Mouse (Mus musculus): ENCODE measurements at regions not wholly inside any gene's neighbourhood (a gene's known extent, or its start where the extent isn't known, plus 50 kb on each side); places are given as distances from the start of the nearest gene placed in this dataset.
"Not testable (repeated sequence)": the region's sequence is repeated elsewhere in the genome, so short reads cannot be mapped to it uniquely, and the experiment has no call there.

DNA sequence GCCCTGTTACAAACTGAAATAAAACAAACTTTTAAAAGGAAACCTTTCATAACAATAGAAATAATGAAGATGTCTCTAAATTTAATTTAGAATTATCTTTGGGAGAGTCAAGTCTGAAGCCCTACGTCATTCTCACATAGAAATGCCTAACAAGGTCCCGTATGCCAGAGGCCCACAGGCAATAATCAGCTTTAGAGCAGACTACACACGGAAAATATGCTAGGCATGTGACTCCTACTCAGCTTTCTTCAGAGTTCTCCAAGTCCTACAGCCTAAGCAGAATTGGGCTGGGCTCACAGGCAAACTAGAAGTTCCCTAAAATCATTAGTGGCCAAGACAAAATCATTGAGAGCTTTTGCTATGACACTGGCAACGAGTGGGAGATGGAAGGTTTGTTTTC, 176.9 kb upstream of the Gap43 start:
- peak; percentile 7 for DNase-seq

DNA sequence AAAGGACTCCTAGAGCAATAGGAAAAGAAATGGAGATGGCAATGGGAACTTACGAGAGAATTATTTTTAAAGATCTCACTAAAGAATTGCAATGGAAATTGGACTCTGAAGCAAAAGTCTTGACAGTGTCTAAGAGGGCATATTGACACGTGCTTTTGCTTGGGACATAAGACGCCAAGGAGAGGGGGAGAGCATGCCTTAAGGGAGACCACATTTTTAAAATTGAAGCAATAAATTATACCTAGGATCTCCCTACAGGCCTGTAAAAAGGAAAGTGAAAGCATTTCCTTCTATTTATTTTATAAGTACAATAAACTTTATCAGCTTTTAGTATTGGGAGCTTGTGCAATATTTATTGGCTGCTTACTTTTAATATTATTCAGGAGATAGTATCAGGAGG, 175.5 kb upstream of the Gap43 start:
- DNase-seq = no peak

DNA sequence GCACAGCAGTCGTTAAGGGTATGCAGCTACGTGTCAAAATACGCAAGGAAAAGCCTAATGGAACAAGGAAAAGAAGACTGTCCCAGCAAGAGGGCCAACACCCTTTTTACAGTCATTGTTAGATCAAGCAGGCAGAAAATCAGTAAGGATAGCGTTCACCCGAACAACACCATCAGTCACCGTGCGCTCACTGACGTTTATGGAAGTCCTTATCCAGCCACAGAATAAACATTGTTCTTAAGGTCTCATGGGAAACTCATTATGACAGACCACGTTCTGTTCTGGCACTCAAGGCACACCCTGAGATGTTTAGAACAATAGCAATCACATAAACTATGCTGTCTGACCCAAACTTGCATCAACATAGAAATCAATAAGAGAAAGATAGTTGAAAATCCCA, 164.7 kb upstream of the Gap43 start:
- peak; percentile 50 for DNase-seq

DNA sequence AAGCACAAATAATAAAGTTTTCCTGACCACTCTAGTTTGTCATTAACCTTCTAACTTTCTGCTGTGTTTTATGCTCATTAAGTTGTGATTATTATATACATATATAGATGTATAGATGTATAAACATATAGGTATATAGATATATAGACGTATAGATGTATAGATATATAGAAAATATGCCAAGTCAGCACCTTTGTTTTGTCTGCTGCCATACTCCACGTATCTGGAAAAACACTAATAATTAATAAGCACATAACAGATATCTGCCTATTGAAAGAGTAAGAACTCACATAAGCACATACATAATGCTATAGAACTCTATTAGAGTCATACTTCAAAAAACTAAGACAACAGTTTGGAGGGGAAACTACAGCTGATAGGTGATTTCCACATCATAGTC, 161.3 kb upstream of the Gap43 start:
- DNase-seq = no peak

DNA sequence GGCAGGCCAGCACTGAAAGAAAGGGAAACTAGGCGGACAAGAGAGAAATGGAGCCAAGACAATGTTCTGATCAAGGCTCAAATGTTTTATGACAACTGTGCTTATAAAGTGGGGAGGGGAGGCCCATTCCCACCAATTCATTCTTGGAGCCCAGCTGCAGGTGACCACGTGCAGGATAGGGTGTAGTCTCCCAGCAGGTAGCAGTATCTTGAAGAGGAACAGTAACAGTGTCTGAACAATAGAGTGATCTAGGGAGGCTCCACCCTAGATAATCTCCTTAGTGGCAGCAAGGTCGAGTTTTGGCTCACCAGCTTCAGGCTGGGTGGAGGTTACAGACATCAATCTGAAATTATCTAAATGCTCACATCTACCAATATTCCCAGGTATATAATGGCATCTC, 160.7 kb upstream of the Gap43 start:
- DNase-seq = not testable (repeated sequence)

DNA sequence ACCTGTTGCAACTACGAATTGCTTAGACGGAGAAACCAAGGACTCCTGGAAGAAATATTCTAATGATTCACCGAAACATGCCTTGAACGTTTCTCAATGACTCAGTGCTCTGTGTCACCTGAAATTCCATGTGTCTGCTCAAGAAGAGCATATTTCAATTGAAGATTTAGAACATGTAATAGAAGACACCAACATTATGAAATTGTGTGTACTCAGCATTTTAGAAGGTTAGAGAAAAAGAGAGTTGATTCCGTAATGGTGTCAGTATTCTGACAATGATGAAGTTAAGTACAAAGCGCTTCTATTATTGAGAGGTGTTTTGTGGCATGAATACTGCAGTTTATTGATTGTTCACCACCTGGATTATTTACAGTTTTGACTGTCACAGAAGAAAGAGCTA, 159.1 kb upstream of the Gap43 start:
- DNase-seq = no peak

DNA sequence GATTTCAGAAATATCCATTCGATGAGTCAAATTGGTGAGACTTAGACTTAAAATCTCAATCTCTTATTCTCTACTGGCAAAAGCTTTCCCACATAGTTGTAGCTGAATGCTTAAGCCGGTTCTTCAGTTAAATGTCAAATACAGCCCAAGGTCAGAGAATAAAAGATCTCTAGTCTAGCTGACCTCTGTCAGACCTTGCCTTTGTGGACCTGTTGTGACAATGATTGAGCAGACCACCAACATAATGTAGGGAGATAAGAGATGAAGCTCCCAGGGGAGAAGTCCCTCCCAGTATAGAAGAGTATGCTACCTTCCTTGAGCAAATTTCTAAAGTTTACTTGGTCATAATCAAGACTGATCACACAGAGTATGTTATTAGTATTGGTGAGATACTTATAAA, 157.9 kb upstream of the Gap43 start:
- no peak for DNase-seq

DNA sequence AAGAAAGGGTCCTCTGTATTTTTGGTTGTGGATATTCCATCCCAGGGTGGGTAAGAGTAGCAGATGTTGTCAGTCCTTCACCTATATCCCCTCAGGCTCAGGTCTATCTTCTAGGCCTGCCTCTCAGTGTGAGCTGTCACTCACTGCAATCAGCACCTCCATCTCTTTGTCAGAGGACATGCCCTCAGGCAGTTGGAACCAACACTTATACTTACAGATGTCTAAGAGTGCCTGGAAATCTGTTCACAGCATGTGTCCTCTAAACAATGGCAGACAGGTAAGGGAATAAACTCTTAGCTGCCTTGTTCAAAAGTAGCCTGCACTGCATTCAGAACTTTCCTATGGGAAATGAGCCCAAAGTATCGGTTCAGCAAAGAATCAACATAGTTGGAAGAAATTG, 153.1 kb upstream of the Gap43 start:
- no peak for DNase-seq

DNA sequence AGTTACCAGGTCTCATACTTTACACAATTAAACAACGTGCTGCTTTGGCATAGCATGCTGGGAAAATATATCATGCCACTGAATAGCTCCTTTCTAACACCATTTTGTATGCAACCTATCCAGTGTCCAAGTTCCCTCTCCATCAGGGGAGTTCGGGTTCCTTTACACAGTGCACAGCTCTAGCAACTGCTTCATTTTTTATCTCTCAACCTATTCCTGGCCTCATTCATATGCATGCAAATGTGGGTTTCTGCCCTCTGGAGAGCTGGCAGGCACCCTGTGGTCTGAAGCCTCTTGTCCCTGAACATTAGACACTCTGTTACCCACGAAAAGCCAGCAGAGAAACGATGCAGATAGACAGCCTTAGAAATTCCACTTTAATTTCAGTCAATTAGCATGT, 148.3 kb upstream of the Gap43 start:
- DNase-seq = no peak

DNA sequence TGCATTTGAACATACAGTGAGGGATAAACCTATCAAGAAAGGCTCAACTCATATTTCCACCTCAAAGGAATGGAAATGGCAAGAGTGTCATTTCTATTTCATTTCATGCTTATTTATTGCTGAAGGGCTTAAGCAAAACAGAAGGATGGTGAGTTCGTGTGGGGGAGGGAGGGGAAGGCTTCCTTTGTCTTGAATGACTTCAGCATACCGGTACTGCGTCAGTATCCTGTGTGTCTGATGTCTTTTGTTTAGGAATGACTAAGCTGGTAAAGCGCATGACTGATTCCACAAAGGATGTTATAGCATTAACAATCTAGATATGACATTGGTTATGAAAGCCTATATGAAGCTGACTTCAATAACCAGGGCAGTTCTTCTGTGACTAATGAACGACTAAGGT, 139.5 kb upstream of the Gap43 start:
- DNase-seq = peak; percentile 51

DNA sequence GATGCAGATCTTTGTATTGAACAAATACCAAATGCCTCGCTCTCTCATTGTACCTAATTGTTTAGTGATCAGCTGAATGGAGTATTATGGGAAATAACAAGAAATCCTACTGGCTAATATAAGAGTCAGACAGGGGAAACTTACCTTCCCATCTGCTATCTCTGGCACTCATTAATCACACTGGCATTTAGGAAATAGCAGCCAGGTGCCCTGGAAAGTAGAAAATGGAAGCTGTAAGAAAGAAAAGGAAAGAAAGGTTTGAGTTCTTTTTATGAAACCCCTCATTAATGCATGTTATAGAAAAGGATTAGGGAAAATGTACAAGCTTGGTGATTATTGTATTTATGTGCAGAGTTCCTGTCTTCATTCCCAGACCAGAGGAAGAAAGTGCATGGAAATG, 126.5 kb upstream of the Gap43 start:
- DNase-seq = no peak

DNA sequence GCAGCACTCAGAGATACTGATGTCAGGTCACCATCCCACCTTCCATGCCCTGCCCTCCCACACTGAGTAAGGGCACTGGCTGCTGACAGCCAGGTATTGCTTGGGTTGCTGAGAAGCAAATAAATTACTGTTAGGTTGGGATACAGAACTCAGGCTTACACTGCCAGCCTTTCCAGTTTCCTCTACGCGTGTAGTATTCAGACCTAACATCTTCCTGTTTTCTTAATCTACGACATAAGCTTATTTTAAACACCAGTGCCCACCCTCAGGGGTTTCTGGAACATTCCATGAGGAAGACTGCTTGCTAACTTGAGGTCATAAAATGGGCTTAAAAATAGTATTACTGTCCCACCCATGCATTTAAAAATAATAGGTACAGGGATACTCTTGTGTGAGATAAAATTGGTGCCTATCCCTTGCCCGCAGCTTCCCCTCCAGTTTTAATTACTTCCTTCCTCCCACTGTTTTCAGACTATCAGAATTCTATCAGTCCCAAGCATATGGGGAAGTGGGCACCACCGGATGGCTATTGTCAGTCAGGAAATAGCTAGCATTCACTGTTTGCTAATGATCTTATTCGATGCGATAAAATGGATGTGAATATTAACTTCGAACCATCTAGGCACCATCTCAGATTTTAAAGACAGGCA, 116.0 kb upstream of the Gap43 start:
- peak; percentile 48 for DNase-seq

DNA sequence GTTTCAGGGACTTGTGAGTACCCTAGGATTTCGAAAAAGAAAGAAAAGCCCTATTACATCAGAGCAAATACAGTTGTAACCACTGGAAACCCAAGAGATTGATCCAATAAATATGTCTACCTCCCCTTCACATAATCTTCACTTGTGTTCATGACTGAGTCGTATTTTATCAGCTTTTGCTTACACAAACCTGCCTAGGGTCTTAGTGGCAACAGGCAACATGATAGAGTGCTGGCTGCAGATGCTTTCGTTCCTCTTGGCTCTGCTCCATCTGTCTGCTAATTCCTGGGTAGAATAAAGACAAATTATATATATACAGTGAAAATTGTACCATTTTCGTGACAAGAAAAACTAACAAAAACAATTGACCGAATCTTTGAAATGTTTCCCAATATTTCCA, 112.9 kb upstream of the Gap43 start:
- no peak for DNase-seq

DNA sequence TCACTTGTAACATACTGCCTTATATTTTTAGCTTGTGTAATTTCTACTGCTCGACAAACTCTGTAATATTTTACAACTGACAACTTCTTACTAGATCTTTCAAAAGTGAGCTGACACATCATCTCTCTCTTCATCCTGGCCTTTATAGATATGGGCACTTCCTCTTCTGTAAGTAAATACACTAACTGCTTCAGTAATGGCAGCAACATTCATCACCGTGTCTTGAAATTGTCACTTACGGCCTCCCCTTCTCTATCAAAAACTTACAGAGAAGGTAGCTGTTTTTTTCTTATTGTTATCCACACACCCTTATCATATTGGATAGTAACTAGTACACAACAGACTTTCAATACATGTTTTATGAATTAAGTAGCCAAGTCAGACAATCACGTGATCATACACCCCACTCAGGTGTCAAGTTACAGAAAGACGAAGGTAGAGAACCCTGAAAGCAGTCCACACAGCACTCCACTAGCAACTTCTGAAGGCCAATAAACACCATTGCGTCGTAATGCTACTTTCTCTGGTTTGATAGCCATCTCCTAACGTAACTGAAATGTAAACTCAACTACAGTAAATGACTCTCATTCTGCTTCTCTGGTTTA, 109.5 kb upstream of the Gap43 start:
- DNase-seq = no peak

DNA sequence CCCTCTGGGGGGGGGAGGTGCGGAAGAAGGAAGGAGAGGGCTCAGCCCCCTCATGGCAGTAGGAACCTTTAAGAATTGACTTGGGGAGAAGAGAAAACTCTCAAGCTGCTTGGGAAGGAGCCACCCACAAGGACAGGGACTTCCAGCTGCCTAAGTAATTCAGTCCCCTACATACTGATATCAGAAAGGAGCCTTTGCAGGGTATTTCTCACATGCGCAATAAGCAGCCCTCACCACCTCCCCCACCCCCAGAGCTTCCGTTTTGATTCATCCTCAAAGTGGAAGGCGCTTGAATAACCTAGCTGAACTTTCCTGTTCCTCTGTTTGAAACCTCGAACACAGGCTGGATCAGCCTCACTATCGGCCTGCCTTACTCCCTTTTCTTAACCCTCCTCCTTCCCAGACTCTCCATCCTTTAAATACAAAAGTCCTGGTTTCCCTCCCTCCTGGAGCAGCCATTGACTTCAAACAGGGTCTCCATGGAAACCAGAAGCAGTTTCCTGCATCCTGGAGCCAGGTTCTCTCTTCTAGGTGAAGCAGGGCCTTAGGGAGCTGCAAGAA, 104.5 kb upstream of the Gap43 start:
- no peak for DNase-seq

DNA sequence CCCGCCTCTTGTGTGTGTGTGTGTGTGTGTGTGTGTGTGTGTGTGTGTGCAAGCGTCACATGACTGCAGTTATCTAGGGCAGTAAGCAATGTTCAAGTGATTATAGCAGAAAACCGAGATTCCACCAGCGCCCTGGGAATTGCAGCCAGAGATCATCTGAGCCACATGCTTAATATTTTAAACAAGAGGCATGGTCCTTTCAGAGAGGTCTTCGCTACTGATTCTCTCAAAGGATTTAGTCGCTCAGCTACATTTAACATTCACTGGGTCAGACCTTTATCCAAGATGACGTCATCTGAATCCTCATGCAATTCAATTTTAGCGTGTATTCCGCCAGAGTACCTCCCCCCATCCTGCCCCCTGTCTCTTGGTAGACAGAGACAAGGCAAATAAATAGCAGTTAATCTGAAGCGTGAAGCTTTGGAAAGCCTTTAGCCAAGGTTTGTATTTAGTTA, 104.0 kb upstream of the Gap43 start:
- DNase-seq = no peak

DNA sequence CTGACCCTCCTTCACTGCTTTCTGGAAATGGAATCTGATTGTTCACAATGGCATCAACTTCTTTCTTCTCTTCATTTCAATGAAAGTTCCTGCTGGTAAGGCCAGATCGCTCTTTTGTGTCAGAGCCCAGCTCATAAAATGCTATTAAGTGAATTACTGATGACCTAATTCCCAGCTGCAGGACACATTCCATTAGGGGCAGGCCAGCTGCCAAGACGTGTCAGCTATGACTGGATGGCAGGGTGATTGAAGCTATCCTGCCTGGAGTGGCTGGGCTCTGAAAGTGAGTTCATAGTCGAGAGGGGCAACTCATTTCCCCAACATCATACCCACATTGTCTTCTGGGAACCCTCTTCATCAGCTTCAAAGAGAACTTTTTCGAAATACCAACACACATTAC, 100.4 kb upstream of the Gap43 start:
- DNase-seq = peak; percentile 12

DNA sequence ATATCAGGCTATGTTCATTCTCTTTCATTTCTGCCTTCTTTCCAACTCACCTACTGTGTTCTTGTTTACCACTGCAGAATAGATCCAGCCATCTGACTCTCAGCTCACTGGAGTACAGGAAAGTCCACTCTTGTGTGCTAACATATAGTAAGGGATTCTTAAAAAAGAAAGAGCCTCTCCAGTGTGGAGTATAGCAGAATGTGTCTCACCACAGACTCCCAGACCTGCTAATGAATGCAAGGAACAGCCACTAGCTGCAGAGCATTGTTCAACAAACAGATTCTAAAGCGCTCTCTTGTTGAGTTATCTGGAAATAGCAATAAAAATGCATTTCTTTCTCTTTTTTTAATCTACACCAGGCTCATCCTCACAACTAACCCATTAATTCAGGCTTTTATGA, 91.1 kb upstream of the Gap43 start:
- DNase-seq = no peak

DNA sequence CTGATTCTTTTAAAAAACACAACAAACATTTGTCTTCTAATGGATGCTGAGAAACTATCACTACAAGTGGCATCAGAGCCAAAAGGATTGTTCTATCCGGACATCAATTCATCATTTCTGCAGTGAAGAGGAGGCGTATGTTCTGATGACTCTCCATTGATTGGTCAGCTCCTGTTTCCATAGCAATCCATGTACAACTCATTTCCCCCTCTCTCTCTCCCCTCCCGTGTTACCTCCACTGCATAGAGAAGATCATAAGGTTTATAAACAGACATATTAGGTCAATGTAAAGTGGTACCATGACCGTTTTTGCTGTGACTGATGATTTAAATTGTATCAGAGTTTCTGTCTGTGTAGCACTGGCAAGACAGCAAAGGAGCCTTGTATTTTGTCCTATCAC, 76.2 kb upstream of the Gap43 start:
- DNase-seq = no peak

DNA sequence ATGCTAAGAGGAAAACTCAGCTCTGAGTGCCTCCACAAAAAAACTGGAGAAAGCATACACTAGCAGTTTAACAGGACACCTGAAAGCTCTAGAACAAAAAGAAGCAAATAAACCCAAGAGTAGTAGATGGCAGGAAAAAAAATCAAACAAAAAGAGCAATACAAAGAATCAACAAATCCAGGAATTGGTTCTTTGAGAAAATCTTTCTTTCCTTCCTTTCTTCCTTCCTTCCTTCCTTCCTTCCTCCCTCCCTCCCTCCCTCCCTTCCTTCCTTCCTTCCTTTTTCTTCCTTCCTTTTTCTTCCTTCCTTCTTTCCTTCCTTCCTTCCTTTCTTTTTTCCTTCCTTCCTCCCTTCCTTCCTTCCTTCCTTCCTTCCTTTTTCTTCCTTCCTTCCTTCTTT, 71.6 kb upstream of the Gap43 start:
- not testable (repeated sequence) for DNase-seq

DNA sequence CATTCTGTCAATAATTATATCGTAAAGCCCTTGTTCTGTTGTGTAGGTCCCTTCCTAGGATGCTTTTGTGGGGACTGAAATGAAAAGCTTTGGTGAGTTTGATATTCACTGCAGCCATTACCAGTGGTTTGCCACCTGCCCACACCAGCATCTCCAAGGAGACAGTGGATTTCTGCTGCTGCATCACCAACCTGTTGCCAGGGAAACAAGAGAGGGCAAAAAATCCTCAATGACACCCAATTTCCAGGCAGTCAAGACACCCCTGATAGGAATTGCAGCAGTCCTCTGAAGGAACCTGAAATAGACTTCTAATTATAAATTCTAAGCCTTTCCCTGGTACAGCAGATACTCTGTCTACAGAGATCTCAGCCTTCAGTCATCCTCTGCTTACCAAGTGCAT, 56.1 kb upstream of the Gap43 start:
- no peak for DNase-seq

Measured in lung, postnatal 36 days (tissue).